Mouse (Mus musculus): ENCODE measurements around the gene Gjb3. TPM values are rescaled to one million over a fixed set of nuclear protein-coding genes. Genes with fewer than 3 reads are reported as not detected.

Gjb3 gene
- polyA plus RNA-seq (2015; fragmentation: Nextera tagmentation; extraction: Ambion mirVana) = 0.69 and 0.99 TPM in 2 replicates

DNA sequence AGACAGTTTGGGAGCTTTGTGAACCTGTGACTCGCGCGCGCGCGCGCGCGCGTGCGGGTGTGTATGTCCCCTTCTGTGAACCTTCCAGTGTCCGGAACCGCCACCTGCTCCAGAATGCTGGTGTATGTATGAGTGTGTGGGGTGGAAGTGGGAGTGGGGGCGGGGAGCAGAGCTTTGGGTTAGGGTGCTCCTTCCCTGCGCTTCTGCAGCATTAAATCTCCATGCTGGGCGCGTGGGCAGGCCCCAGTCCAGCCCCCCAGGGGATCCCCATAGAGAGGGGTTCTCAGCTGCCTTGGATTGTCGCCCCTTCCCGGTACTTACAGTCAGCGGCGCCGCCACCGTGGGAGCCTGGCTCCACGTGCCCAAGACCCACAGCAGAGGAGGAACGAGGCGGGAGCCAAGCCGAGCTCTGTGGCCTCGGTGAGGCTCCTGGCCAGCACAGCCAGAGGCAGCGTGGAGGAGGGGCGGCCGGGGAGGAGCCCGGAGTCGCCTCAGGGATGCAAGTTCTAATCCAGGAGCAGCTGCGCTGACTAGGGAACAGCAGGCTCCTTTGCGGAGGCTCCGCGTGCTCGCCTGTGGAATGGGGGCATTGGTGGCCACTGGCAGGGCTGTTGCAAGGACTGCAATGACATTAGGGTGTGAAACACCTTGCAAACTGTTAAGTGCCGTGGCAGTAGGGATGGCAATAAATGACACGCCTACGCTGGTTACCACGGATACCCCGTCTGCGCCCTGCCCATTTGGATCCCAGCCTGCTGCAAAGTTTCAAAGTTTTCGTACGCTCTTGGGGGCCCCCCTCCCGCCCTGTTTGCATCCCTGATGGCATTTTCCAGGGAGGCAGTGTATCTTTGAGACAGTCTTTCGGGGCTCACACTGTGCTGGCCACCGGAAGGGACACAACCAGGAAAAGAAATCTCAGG is at the start of gene Gjb3:
TSS of gene Gjb3 (minus strand) at position 664 of the 920 bp plus-strand sequence.

GRCm38 (mm10) chr4:127358018-127358417 is 27.4 kb upstream of the Gjb3 start, which contains the start of gene Gjb5:
TSS of gene Gjb5 (minus strand) at chr4:127358181.

DNA sequence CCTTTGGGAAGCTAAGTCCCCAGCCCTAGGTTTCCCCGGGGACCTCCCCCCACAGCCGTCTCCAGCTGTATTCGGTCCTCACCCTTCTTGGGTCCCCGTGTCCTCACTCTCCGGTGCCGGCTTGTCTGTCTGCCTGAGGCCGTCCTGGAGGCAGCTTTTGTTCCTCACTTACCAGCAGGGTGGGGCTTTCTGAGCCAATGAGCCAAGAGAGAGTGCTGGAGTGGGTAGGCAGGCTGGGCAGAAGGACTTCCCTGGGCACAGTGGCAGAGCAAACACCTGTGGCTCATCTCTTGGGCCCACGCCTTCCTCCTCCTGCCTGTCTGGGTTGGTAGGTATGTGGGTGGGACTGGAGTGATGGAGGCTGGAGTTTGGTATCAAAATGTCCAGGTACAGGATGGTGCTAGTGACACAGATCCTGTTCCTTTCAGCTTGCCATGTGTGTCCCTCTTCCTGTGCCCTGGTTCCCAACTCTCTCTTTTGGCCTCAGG is 23.4 kb upstream of the Gjb3 start, which contains the start of gene Gjb4:
TSS of gene Gjb4 (minus strand) at position 131 of the 488 bp plus-strand sequence.

GRCm38 (mm10) chr4:127313861-127314260 is 16.8 kb downstream of the Gjb3 start, which contains the start of gene Gja4:
TSS of gene Gja4 (minus strand) at chr4:127314039.

Other genes with a start within 250 kb of the Gjb3 start
- gene Tmem35b, start 207.2 kb downstream of the Gjb3 start, polyA plus RNA-seq (2015; fragmentation: Nextera tagmentation; extraction: Ambion mirVana) = 9.7 and 10.5 TPM in 2 replicates
- gene Dlgap3, start 161.6 kb downstream of the Gjb3 start, polyA plus RNA-seq (2015; fragmentation: Nextera tagmentation; extraction: Ambion mirVana) = 0.05 and 0.12 TPM in 2 replicates
- gene Smim12, start 87.1 kb downstream of the Gjb3 start, polyA plus RNA-seq (2015; fragmentation: Nextera tagmentation; extraction: Ambion mirVana) = 35.3 and 41.1 TPM in 2 replicates
- gene Gja4, start 16.8 kb downstream of the Gjb3 start, polyA plus RNA-seq (2015; fragmentation: Nextera tagmentation; extraction: Ambion mirVana) = 9.9 and 10.0 TPM in 2 replicates
- gene Gjb4, start 23.2 kb upstream of the Gjb3 start, polyA plus RNA-seq (2015; fragmentation: Nextera tagmentation; extraction: Ambion mirVana) = not detected in 2 replicates
- 1.0 and 1.2 TPM in 2 replicates for gene Gjb5, start 27.3 kb upstream of the Gjb3 start, polyA plus RNA-seq (2015; fragmentation: Nextera tagmentation; extraction: Ambion mirVana)